Mouse (Mus musculus) adrenal gland (tissue): ENCODE results near the gene Mid1.
"Not testable (repeated sequence)": the region's sequence is repeated elsewhere in the genome, so short reads cannot be mapped to it uniquely, and the experiment has no call there.

Source experiments
- intact Hi-C: fragments of 180-260 bp; cut with DNase I; formaldehyde crosslinking; loops from one replicate; pipeline ENCODE4 v1.15.1; 2025

Mid1 gene

DNA sequence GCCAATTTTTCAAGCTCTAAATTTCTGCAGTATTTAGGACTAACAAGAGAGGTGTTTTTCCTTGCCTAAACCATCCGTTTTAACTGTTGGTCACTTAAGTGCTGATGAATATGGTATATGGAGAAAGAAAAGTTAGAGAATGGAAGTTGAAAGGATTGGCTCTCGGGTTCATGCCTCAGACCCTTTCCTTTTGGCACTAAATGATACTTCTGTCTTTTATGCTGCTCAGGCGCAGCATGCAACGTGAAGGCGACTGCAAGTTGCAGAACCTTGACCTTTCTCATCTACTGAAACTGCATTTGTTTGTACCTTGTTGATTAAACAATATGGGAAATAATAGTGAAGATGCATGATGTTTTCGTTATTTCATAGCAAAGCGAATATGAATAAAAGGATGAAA is 285.5 kb downstream of the Mid1 start:
- intact Hi-C loops = not testable (repeated sequence)

DNA sequence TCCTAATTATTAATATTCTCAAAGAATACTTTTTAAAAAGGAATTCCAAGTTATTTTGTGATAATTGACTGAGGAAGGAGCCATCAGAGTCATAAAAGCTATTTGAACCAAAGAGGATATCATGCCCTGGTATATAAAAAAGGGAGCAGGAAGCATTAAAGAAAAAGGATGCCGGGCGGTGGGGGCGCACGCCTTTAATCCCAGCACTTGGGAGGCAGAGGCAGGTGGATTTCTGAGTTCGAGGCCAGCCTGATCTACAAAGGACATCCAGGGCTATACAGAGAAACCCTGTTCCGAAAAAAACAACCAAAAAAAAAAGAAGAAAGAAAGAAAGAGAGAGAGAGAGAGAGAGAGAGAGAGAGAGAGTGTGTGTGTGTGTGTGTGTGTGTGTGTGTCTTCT is 286.6 kb downstream of the Mid1 start:
- intact Hi-C loops = not testable (repeated sequence)

DNA sequence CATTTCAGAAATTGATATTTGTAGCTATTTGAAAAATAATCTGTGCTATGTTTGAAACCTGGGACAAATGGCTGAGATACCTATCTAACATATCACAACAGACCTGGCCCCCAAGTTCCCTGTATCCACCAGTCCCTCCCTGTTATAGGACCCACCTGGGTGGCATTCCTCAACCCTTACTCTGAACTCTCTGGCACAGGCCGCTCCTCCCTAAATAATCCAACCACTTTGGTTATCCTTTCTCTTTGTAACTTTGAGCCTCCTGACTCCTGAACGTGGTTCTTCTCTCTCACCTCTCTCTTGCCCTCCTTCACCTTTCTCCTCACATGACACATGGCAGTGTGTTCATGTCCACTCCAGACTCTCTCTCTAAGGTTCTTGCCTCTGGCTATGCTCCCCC is 287.1 kb downstream of the Mid1 start:
- intact Hi-C loops = not testable (repeated sequence)

DNA sequence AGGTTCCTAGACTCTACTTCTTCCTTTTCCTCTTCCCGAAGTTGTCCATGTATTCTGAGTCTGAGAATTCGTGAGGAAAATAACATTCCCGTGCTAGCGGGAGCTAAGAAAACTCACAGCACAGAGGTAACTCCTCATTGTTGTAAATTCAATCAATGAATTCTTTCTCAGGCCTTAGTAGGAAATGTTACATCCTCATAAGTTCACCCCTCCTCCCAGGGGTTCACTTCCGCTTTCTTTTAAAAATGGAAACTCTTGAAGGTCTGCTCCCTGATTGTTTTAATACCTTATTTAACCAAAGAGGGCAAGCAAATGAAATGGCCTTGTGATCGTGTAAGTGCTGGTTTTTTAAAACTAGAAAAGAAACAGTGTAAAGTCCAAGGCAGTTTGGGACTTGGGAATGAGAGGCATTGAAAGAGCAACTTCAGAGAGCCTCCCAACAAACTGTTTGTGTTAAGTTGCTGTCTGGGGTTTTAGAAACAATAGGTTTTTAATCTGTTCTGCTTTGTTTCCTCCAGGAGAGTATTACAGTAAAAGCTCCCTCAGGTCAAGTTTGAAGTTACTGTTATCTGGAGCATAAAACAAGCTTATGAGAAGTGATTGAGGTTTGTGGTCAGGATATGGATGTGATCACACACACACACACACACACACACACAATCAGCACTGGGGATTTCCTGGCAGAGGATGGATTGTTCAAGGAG is 287.9 kb downstream of the Mid1 start:
- intact Hi-C loops = not testable (repeated sequence)

DNA sequence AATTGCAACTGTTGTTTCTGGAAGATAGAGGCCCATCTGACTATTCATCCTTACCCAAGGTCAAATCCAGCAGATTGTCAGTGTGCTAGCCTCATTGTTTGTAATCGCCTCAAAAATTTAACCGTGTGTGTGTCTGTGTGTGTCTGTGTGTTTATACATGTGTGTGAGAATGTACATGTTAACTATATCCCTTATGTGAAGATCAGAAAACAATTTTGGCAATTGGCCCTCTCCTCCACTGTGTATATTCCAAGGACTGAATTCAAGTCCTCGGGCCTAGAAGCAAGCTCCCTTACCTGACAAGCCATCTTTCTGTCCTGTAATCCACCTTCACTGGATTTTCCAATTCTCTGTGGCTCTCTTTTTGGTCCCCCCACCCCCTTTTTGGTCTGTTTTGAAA is 288.8 kb downstream of the Mid1 start:
- intact Hi-C loops = not testable (repeated sequence)

DNA sequence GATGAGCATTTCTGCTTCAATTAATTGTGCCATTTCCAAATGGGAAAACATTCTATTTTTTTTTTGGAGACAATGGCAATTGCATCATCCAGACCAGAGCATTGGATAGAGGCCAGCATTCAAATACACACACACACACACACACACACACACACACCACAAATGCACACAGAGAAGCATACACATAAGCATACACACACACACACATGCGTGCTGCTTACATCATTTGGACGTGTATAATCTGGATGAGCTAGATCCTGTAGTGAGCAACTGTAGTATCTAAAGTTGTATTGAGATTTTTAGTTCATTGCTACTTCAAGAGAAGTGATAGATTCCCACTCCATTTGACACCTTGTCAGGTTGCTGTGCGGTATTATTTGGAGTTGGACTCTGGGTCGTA is 289.5 kb downstream of the Mid1 start:
- intact Hi-C loops = not testable (repeated sequence)

DNA sequence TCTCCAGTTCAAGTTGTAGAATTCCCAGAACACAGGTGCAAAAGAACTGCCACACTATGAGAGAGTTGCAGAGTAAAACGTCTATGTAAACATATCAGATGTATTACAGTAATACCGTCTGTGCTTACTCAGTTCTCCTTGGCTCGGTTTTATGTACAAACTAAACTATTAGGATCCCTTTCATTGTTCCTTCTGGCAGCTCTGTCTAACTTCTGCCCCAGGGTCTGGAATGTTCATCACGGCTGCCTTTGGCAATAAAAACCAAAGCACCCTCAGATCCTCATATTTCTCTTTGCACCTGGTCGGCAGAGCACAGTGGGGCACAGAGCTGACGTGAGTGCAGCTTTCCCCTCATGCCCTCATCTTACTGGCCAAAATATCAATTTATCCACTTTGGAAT is 290.0 kb downstream of the Mid1 start:
- intact Hi-C loops = not testable (repeated sequence)

DNA sequence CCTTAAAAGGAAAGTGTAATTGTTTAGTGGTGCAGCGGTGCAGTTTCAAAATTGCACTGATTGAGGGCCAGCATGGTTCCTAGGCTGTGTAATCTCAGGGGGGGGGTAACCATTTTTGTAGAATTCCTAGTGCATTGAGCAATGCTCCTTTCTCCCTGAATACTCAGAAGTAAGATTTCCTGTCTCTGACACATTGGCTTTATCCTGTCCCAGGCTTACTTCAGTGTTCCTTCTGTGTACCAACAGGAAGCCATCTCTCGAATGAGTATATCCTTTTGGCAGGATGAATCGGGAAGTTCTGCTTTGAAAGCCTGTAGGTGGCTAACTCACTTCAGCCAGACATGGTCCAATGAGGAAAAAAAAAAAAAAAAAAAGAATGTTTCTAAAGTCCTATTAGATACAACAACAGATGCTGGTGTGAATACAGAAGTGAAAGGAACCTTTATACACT is 290.7 kb downstream of the Mid1 start:
- intact Hi-C loops = loop anchor here (2.0 kb wide), 1 partner anchor 35 kb away; no protein-coding TSS in a partner anchor

DNA sequence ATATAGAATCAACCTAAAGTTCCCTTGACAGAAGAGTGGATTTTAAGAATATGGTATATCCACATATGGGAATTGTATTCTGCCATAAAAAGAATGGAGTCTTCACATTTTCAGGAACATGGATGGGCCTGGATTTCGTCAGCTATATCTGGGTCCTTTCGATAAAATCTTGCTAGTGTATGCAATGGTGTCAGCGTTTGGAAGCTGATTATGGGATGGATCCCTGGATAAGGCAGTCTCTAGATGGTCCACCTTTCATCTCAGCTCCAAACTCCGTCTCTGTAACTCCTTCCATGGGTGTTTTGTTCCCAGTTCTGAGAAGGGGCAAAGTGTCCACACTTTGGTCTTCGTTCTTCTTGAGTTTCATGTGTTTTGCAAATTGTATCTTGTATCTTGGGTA is 291.3 kb downstream of the Mid1 start:
- intact Hi-C loops = loop anchor here (2.0 kb wide), 1 partner anchor 34 kb away; no protein-coding TSS in a partner anchor

DNA sequence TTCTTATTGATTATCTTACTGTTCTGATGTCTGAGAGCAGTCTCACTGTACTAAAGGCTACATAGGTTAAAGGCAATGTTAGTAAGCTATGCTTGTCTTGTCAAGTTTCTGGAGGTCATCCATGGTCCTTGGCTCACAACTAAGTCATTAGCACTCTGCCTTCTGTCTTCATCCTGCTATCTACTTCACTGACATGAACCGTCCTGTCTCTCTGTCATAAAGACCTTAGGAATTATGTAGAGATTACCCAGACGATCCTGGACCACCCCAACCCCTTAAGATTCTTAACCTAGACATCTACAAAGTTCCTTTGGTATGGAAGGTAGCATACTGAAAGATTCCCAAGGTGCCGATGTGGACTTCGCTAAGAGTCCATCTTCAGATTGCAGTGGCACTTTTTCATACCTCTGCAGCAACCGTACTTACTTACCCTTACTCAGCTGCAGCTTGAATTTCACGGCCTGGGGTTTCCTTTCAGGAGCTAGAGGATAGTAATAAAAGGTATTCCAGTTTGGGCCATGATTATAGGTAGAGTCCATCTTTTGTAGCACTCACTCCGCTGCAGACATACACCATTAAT is 292.9 kb downstream of the Mid1 start:
- intact Hi-C loops = loop anchor here (2.0 kb wide), 1 partner anchor 33 kb away; no protein-coding TSS in a partner anchor

DNA sequence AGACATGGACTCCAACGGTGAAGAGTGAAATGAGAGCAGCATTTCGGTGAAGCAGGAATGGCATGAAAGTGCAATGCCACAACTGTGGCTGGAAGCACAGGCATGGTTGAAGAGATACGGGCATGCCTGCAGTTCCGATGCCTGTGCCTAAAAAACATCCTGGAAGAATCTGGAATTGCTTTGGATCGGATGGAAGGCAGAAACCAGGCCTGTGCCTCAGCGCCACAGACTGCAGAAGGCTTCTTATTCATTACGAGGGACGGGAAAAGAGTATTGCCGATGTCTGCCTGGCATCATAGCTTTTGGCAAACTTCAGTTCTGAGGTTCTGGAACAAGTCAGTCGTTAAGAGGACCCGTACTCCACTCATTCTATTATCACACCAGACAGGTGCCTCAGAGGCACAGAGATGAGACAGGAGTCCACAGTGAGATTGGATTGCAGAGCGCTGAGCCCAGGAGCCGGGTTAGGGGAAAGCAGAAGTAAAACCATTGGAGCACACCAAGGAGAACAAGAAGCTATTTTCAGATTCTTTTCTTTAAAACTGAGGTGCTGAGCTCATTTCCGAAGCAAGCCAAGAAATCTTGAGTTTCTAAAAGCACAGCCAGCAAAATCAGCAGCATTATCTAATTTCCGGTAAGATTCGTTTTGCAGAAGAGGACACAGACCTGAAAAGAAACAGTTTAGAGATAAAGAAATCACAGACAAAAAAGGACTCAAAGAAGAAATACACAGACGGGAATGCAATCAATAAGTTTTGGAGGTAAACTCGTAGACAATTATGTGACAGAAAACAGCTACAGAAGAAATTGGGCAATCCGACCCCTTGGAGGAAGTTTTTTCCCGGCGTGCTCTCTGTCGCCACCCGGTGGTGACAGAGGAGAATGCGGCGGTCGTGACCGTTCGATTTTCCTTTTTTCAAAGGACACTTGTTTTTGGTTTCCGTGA is 293.7 kb downstream of the Mid1 start:
- intact Hi-C loops = not testable (repeated sequence)

DNA sequence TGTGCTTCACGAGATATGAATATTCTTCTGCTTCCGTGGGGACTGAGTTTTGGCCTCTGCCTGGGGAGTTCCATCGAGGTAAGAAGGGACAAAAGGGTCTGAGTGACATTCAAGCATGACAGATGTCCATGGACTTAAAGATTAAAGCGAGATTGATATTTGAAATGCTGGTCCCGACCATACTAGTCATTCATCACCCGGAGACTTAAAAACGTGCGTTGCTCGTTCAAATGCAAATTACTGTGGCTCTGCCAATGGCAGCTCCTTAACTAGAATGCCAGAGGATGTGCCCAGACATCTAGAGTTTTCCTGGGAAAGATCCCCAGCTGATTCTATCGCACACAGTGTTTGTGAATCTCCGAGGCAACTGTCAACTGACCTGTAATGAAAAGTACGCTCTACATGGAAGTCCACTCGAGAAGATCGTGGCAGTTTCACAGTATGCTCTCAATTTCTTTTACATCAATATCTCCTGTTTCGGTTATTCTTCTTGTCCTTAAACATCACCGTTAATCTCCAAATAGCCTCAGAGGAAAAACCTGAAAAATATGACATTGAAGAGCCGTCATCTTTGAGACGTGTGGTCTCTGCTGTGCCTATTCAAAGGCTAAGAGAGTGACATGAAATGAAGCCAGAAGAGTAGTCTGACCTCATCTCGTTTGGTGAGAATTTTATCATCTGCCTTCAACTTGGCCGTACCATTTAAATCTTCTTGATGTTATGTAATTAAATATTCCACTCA is 294.6 kb downstream of the Mid1 start:
- intact Hi-C loops = not testable (repeated sequence)

DNA sequence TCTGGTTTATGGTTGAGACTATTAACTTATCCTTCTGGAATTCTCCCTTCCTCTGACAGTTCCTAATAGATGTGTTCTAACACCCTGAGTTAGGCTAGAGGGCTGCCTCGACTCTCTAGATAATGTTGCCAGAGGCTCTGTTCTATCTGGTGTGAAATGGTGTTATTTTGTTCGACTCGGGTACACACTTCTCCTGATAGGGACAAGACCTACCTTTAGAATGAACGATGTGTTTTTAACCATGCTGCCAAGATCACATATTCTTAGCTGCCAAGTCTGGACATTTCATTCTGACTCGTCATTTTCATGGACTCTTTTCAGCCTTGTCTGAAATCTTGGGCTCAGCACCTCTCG is 295.2 kb downstream of the Mid1 start:
- intact Hi-C loops = not testable (repeated sequence)

DNA sequence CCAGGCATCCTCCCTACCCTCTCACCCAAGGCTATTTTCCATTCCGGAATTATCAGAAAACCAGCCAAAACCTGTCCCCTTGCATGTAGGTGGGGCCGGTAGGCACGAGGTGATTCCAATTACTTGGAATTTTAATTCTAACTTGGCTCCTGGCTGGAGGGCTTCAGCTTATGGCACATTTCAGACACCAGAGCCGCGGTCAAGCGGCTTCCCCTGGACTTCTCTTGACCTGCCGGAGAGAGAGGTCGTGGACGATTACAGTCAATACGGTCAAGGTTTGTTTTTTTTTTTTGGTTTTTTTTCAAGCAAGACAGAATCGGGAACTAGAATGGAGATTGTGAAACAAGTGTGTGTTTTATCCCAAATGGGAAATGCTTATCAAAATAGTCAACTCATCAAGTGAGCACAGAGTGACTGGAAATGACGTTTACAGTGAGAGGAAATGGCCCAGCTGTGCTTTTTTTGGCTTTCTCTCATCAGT is 295.9 kb downstream of the Mid1 start:
- intact Hi-C loops = no loop called here

DNA sequence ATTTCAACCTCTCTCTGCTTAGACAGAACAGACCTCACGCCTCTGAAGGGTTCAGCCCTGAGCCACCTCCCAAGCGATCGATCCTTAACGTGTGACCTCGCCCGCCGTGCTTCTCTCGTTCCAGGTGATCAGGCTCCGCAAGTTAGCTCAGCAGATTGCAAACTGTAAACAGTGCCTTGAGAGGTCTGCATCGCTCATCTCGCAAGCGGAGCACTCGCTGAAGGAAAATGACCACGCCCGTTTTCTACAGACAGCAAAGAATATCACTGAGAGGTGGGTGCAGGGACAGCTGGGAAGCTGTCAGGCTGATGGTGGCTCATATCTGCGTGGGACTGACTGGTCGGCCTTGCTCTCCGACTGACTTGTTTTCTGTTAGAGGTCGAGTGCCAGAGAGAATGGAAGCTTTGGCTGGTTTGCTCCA is 296.8 kb downstream of the Mid1 start:
- intact Hi-C loops = not testable (repeated sequence)

DNA sequence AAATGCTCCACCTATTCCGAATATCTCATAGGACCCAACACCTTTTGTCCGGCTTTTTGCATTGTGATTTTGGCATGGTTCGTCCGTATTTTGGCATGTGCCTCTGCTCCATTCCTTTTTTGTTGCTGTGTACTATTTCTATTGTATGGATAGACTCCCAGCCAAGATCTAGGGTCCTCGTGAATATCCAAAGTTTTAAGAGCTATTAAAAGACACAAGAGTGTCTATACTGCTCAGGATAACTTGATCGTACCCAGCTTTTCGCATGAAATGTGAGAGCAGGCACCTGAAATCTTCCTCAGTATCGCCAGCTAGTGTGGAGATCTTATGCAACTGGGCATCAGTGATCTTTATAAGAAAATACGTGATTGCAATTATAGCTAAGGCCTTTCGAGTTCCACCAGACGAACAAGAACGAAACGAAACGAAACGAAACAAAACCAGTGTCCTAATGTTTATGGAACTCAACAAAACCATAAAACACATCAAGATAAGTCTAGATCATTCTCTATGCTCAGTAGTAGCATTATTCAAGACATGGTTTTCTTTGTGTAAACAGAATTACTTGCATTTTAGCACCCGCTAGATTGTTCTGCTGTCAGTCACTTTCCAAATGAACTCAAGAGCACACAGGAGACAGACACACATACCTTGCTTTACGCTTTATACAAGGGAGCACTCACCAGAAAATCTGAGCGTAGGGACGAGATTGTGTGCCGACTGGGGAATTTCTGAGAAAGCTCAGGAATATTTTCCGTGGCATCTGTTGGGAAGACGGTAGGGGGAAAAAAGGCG is 297.8 kb downstream of the Mid1 start:
- intact Hi-C loops = not testable (repeated sequence)

DNA sequence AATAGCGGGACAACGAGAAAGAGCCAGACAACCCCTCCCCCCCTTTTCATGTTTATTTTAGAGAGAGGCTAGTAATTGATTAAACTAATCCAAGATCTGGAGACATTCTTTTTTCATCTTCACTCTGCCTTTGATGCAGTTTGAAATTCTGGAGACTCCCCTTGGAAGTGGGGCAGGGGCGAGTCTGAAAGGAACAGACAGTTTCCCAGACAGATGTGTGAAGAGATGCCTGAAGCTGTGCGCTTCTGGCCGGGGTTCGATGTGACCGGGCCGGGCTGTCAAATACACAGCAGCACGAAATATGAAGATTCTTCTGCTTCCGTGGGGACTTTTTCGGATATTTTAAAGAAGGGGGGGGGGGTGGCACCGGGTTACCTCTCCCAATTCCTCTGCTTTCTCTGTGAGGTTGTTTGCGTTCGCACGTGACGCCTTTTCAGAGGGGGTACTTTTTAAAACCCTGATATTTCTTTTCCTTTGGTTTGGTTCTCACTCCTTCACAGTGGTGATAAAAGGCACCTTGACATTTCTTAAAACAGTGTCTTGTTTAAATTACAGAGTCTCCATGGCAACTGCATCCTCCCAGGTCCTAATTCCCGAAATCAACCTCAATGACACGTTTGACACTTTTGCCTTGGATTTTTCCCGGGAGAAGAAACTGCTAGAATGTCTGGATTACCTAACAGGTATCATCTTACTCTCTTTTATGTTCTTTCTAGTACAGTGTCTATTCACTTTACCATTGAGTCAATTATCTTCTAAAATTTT is 298.6 kb downstream of the Mid1 start:
- intact Hi-C loops = not testable (repeated sequence)

DNA sequence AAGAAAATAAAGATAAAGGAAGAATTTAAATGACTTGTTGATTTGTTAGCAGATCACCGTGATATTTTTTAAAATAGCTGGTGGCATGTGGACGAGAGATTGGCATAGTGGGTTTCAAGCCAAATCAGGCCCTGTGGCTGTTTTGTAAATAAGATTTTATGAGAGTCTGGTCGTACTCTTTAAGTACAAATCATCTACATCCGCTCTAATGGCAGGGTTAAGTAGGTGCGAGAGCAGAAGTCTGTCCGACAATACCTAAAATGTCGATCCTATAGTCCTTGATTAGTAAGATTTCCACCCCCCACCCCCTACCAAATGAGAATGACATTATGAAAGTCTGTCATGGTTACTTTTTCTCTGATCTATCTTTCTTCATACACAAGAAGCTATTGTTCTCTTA is 299.3 kb downstream of the Mid1 start:
- intact Hi-C loops = not testable (repeated sequence)

DNA sequence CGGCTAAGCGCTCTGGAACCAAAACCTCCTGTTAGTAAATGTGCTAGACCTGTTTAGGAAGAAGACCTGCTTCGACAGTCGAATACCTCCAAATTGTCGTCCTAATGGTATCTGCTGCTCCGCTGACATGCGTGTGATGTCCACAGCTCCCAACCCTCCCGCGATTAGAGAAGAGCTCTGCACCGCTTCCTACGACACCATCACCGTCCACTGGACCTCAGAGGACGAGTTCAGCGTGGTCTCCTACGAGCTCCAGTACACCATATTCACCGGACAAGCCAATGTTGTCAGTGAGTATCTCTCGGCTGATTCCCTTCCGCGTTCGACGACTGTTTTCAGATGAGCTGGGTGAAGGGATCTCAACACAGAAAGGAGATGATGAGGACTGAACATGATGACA is 299.9 kb downstream of the Mid1 start:
- intact Hi-C loops = not testable (repeated sequence)
